Mouse (Mus musculus): ENCODE results near the gene Tut7.
A peak's percentile ranks its signal among the peaks of the same experiment; 100 is the strongest.
"Not testable (repeated sequence)": the region's sequence is repeated elsewhere in the genome, so short reads cannot be mapped to it uniquely, and the experiment has no call there.

Gene Tut7

DNA sequence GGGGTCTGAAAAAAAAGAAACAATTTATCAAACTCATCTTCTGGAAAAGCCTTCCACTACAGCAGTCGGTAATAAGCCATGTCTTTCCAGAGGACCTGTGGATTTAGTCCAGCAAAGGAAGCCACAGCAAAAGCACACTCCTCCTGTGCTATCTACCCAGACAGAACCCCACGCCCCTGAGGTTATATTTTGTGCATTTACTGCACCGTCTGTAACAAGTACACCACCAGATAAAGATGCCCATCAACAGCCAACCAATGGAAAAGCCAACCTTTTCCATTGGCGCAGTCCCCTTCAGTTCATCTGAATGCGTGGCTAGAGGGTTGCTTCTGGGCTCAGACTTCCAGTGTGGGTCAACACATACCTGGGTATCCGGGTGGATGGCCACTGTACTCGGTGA is 60.2 kb downstream of the Tut7 start:
- no peak for DNase-seq

DNA sequence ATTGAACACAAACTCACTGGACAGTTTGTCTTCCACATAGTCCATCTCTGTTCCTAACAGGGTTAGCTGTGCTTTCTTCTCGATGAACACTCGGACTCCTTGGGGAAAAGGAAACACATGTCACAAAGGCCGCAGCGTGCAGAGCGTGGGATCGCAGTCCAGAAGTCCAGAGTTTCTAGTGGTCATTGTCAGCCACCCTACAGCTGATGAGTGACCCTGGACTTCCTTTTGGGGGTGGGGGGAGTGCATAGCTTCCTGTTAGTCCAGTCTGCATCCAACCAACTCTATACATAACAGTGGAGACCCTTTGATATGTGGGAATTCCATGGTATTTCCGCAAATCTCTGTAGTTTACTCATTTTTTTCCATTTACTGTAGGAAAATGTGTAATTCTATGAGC is 66.0 kb downstream of the Tut7 start:
- DNase-seq = no peak

DNA sequence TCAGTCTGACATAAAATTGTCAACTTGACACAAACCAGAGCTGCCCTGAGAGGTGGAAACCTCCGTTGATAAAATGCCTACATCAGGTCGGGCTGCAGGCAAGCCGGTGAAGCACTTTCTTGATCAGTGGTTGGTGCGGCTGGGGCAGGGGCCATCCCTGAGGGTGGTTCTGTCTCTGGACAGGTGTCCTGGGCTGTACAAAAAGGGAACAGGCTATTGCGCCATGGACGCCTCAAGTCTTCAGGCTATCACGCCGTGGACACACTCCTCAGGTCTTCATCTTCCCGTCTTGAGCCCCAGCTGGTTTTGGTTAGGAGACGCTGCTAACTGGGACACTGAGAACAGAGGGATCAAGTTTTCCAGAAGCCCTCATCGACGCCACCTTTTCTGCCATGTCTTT is 72.6 kb downstream of the Tut7 start:
- DNase-seq = no peak

DNA sequence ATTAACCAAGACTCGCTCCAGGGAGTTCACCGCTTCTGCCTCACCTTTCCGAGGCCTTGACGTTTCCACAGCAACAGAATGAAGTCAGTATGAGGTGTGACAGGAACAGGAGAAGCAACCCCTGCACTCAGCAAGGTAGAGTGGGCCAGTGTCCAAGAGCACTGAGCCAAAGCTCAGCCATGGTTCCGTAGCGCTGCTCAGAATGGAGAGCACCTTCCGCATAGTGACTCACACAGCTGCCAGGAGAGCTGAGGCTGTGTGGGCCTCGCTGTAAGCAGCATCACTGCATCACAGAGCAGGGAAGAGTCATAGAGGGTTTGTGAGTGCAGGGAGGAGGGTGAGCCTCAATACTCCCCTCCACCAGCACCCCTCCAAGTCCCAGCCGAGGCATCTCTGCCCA is 76.2 kb downstream of the Tut7 start, which contains the start of gene 1700014D04Rik:
TSS of gene 1700014D04Rik (minus strand) at position 42 of the 400 bp plus-strand sequence.
- no peak for DNase-seq

DNA sequence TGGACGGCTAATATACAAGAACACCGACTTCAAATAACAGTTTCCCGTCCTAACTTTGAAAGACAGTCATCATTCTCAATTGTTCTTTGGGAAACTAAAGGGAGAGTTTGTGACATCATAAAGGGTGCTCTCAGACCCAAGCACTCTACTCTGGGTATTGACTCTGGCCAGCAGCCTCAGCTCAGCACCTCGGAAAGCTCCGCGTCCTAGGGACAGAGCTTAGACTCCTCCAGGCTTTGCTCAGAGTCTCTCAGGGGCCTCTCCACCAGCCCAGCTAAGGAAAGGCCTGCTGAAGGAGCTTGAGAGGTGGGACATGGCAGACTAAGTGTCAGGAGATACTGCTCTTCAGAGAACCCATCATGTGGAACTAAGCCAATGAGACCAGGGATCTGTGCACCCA is 76.8 kb downstream of the Tut7 start:
- no peak for DNase-seq

DNA sequence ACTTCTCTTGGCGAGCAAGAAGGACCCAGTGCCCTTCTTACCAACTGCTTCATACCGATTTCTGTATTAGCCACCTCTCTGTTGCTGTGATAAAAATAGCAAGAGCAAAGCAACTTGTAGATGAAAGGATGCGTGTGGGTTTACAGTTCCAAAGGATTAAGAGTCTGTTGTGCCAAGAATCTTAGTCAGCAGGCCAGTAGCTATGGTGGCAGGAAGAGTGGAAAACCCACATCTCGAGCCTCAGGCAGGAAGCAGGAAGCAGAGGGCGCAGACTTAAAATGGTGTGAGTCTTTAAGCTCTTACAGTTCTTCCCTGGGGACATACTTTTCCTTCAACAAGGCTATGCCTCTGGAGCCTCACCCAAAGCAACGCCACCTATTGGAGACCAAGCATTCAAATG is 77.5 kb downstream of the Tut7 start:
- no peak for DNase-seq

DNA sequence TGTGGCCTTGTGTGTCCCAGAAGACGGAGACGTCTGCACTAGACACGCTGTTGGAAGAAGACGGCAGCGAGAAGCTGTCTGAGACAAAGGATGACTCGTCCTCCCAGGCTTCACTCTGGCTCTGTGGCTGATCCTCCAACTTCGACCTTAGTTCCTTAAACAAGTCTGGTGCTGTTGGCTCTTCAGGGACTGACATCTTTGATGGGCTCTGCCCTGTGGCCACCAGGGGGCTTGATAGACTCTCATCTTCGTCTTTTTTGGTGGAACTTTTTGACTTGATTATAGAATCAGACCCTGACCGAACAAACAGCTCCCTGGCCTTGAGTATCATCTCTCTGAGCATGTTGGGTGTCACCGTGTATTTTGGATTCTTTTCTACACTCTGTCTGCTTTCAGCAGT is 81.2 kb downstream of the Tut7 start:
- DNase-seq = peak in 1 of 2 experiments; percentile 11

DNA sequence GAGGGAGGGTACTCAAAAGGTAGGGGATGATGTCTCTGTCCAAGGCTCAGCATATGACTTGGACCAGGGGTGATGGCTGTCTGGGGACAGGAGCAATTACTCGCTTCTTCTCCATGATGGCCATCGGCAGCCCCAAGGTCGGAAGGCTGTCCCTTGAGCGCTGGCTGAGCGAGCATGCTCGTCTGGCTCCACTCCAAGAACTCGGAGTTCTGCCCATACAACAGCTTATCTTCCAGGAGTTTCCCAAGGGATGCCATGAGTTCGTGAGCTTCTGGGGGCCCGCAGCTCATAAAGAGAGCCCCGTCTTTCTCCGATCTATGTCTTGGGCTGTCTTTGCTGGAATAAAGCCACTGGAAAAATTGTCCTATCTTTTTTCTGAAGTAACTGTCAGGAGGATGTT is 81.9 kb downstream of the Tut7 start:
- no peak for DNase-seq

DNA sequence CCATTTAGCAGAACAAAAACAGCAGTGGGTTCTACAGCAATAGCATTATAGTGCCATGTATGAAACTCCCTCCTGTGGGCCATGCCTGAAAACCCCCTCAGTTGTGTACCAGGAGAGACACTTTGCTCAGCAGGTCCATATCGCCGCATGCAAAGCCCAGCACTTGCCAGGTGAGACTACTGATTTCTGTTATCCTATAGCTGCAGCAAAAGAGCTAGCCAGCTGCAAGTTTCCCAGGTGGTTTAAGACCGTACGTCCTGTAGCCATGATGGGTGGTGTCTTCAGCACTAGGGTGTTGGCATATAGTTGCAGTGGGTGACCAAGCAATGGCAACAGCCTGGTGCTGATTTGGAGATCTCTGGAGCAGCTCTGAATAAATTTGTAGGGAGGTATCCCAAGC is 83.5 kb downstream of the Tut7 start:
- no peak for DNase-seq

DNA sequence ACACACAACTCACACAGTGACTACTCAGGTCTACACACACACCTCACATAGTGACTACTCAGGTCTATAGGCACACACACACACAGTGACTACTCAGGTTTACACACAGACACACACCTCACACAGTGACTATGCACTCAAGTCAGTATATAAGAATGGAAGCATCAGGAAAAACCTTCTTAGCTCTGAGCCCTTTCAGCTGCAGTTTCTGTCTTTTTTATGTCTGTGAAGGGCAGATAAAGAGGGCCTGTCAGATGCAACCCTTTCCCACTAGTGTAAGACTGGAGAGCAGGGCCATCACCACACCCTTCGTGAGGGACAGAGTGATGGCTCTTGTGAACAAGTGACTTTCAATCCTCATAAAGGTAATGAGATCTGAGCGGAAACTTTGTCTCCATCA is 84.5 kb downstream of the Tut7 start:
- no peak for DNase-seq

DNA sequence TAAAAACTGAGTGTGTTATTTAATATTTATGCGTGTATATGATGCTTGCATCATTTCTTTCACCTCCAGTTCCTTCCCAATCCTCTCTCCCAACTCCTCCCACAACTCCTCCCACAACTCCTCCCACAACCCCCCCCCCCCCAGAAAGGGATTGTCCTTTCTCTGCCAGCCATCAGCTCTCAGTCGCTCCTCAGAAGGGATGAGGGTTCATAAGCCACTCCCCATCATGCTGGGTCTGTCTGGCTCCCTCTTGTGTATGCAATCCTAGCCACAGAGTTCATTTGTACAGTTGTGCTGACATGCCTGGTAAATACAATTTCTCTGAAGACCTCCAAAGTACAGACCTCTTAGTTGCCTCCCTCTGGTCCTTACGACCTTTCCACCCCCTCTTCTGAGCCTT is 87.8 kb downstream of the Tut7 start:
- DNase-seq = no peak

DNA sequence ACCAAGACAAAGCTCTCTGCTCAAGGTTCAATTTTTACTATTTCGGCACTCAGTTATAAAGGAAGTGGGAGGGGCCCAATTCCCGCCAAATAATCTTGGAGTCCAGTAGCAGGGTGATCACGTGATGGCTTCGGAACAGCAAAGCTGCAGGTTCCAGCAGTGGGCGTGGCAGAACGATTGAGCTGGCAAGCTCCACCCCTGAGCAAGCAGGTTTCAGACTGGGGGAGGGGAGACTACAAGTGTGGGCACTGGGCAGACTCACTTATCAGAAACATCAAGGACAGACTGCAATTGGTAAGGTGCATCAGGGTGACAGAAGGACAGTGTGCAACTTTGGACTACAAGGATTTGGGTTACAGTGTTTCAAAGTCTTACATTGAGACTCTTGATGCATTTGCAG is 88.6 kb downstream of the Tut7 start:
- not testable (repeated sequence) for DNase-seq

DNA sequence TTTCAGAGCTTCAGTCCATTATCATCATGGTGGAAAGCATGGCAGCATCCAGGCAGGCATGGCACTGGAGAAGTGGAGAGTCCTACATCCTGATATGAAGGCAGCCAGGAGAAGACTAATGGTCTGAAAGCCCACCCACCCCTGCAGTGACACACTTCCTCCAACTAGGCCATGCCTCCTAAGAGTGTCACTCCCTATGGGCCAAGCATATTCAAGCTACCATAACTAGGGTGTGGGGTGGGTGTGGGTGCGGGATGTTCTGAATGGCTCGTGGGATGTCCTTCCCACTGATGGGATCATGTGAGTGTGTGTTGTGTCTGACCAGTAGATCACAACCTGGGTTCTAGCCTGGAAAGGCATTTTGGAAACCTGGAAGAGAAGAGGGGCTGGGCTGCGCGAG is 89.0 kb downstream of the Tut7 start:
- no peak for DNase-seq

DNA sequence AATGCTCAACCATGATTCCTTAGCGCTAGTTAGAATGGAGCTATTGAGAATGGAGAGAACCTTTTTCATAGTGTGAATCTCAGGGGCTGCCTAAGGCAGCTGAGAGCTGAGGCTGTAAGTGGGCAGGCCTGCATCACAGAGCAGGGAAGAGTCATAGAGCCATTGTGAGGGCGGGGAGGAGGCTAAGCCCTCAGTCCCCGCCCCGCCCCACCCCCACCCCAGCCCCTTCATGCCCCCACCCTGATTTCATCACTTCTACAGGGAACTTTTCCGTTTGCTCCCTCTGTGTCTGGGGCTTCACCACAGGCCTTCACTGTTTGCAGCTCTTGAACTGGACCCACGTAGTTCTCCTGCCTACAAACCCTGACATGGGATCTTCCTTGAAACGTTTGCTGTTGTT is 91.3 kb downstream of the Tut7 start, which contains the start of gene Spata31d1d:
TSS of gene Spata31d1d (minus strand) at position 101 of the 400 bp plus-strand sequence.
- no peak for DNase-seq

DNA sequence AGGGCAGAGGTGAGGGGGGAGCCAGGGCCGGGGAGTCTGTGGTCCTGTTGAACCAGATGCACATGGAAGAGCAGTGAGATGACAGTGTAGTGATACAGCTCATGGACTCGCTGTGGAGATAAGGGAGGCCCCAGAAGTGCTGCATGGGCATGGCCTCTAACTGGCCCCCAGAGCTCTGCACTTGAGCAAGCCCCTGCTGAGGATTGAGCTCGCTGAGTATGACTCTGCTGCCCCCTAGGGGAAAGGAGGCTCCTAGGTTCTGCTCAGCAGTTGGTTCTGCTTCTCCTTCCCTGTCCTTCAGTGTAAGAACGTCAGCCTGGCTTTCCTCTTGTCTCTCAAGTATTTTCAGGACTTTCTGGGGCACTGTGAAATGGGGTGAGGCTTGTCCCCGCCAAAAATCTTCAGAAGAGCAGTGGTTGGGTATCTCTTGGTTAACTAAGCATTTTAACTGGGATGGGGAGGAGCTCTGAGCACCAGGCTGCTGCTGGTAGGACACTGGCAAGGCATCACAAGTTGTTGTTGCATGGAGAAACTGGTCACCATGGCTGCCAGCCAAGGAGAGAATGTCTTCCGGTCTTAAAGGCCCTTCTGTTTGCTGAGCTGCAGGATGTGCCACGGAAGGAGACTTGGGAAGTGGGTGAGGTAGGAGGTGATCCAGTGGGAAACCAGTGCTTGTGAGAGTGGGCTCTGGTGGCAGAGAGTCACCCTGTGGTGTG is 94.4 kb downstream of the Tut7 start:
- DNase-seq = peak; percentile 53 to 76

DNA sequence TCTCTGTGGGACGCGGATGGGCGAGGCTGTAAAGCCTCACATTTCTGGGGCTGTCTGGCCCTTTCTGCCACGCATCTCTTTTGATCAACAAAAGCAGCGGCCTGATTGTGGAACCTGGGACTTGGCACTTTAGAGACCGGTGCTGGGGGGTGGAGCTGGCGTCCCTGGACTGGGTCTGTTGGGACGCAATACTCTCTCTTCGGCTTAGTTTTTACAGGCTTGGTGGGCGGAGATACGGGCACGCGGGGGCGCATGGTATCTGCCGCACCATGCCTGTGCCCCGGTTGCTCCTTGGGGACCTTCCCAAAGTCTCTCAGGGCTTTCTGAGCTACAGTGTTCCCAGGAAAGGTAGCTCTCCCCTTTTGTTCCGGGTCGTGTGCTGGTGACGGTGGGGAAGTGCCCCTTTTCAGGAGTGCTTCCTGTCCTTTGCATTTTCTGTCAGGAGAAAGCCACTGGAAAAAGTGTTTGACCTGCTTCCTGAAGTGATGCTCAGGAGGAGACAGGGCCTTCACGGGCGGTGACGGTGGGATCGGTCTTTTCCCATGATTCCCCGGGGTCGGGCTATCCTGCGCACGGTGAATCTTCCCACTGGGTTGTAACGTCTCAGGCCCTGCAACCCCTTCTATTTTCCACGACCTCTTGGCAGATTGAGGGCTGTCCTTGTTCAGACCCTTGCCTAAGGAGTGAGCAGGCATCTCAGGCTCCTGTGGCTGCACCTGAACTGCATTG is 96.6 kb downstream of the Tut7 start:
- no peak for DNase-seq

DNA sequence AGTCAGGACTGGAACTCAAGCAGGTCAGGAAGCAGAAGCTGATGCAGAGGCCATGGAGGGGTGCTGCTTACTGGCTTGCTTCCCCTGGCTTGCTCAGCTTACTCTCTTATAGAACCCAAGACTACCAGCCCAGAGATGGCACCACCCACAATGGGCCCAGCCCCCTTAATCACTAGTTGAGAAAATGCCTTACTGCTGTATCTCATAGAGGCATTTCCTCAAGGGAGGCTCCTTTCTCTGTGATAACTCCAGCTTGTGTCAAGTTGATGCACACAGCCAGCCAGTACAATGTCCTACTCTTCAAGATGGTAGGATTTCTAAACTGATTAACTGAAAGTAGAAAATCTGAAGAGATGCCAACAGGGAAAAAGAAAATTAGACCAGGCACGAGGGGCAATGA is 100.9 kb downstream of the Tut7 start:
- not testable (repeated sequence) for DNase-seq
